Mouse (Mus musculus): Measurements from ENCODE around the gene Cdkal1. TPM values are rescaled to one million over a fixed set of nuclear protein-coding genes. Genes with fewer than 3 reads are reported as not detected.

Cdkal1 gene
- total and polyA plus RNA-seq, 2 experiments from 2014 or later, result 11.1 to 18.9 TPM

- 37% methylated on average over 4 of the region's 4 CpGs for WGBS
- Histone ChIP-seq H3K9ac (replicated peaks; ENCODE audit: low read length) (no peak overlapping the region), H3K27ac (no peak overlapping the region), H3K4me3 (ENCODE audit: low read length) (no peak overlapping the region), H3K9me3 (ENCODE audit: low read length) (no peaks in the 10 kb centered on the region), H3K36me3 (ENCODE audit: insufficient read depth, low read length) (no peaks in the 10 kb centered on the region), H3K4me1 (ENCODE audit: insufficient read depth, low read length) (no peaks in the 10 kb centered on the region; the same call in 1 of the 2 replicates), H3K4me2 (ENCODE audit: low read depth, low read length) (no peak overlapping the region), H3K27me3 (ENCODE audit: insufficient read depth, low read length) (no peaks in the 10 kb centered on the region)
- DNase-seq (ENCODE audit: low spot score), result peak; percentile 19
- ATAC-seq, result no peak
- TF ChIP-seq CTCF (IDR thresholded peaks at IDR 0.05; ENCODE audit: low read depth), result no peak
Measured at GRCm38 (mm10) chr13:29504861-29505568, 350.5 kb downstream of the Cdkal1 start.

GRCm38 (mm10) chr13:29503147-29504044 lies 352.1 kb downstream of the Cdkal1 start:
- Histone ChIP-seq H3K4me3 (ENCODE audit: low read length) (no peak overlapping the region), H3K9ac (replicated peaks; ENCODE audit: low read length) (no peak overlapping the region), H3K27me3 (ENCODE audit: insufficient read depth, low read length) (no peaks in the 10 kb centered on the region), H3K36me3 (ENCODE audit: insufficient read depth, low read length) (no peaks in the 10 kb centered on the region), H3K27ac (no peak overlapping the region), H3K4me2 (ENCODE audit: low read depth, low read length) (no peak overlapping the region), H3K4me1 (ENCODE audit: insufficient read depth, low read length) (no peaks in the 10 kb centered on the region; the same call in 1 of the 2 replicates), H3K9me3 (ENCODE audit: low read length) (no peaks in the 10 kb centered on the region)
- no peak for TF ChIP-seq CTCF (IDR thresholded peaks at IDR 0.05; ENCODE audit: low read depth)
- ATAC-seq (no peak), DNase-seq (ENCODE audit: low spot score) (peak; percentile 50)
- WGBS, result 59% methylated on average over 6 of the region's 6 CpGs

GRCm38 (mm10) chr13:29502481-29503146 lies 352.9 kb downstream of the Cdkal1 start:
- Histone ChIP-seq H3K4me1 (ENCODE audit: insufficient read depth, low read length) (no peaks in the 10 kb centered on the region; the same call in 1 of the 2 replicates), H3K27ac (no peak overlapping the region), H3K4me2 (ENCODE audit: low read depth, low read length) (no peak overlapping the region), H3K27me3 (ENCODE audit: insufficient read depth, low read length) (no peaks in the 10 kb centered on the region), H3K9ac (replicated peaks; ENCODE audit: low read length) (no peak overlapping the region), H3K4me3 (ENCODE audit: low read length) (no peak overlapping the region), H3K9me3 (ENCODE audit: low read length) (no peaks in the 10 kb centered on the region), H3K36me3 (ENCODE audit: insufficient read depth, low read length) (no peaks in the 10 kb centered on the region)
- DNase-seq (ENCODE audit: low spot score) (no peak), ATAC-seq (no peak)
- no peak for TF ChIP-seq CTCF (IDR thresholded peaks at IDR 0.05; ENCODE audit: low read depth)
- 81% methylated on average over 5 of the region's 5 CpGs for WGBS

- Histone ChIP-seq H3K9me3 (ENCODE audit: low read length) (no peaks in the 10 kb centered on the region), H3K36me3 (ENCODE audit: insufficient read depth, low read length) (no peaks in the 10 kb centered on the region), H3K4me3 (ENCODE audit: low read length) (no peak overlapping the region), H3K9ac (replicated peaks; ENCODE audit: low read length) (no peak overlapping the region), H3K27ac (no peak overlapping the region), H3K4me2 (ENCODE audit: low read depth, low read length) (no peak overlapping the region), H3K4me1 (ENCODE audit: insufficient read depth, low read length) (no peaks in the 10 kb centered on the region; the same call in 1 of the 2 replicates), H3K27me3 (ENCODE audit: insufficient read depth, low read length) (no peaks in the 10 kb centered on the region)
- WGBS, result 69% methylated on average over 2 of the region's 2 CpGs
- ATAC-seq, result no peak
- no peak for DNase-seq (ENCODE audit: low spot score)
- TF ChIP-seq CTCF (IDR thresholded peaks at IDR 0.05; ENCODE audit: low read depth), result no peak
Measured at GRCm38 (mm10) chr13:29501173-29501572, 354.3 kb downstream of the Cdkal1 start.

GRCm38 (mm10) chr13:29499750-29500149 lies 355.7 kb downstream of the Cdkal1 start:
- Histone ChIP-seq H3K27me3 (ENCODE audit: insufficient read depth, low read length) (no peaks in the 10 kb centered on the region), H3K4me1 (ENCODE audit: insufficient read depth, low read length) (no peaks in the 10 kb centered on the region), H3K4me2 (ENCODE audit: low read depth, low read length) (no peak overlapping the region), H3K27ac (no peak overlapping the region), H3K9ac (replicated peaks; ENCODE audit: low read length) (no peak overlapping the region), H3K36me3 (ENCODE audit: insufficient read depth, low read length) (no peaks in the 10 kb centered on the region), H3K4me3 (ENCODE audit: low read length) (no peak overlapping the region), H3K9me3 (ENCODE audit: low read length) (no peaks in the 10 kb centered on the region)
- 82% methylated on average over 2 of the region's 2 CpGs for WGBS
- ATAC-seq (no peak), DNase-seq (ENCODE audit: low spot score) (no peak)
- no peak for TF ChIP-seq CTCF (IDR thresholded peaks at IDR 0.05; ENCODE audit: low read depth)

GRCm38 (mm10) chr13:29497286-29497685 lies 358.2 kb downstream of the Cdkal1 start:
- no peaks in the 10 kb centered on the region for H3K27me3 ChIP-seq (ENCODE audit: insufficient read depth, low read length)
- DNase-seq (ENCODE audit: low spot score) (no peak), ATAC-seq (no peak)
- no peaks in the 10 kb centered on the region for H3K36me3 ChIP-seq (ENCODE audit: insufficient read depth, low read length)
- no peaks in the 10 kb centered on the region for H3K4me1 ChIP-seq (ENCODE audit: insufficient read depth, low read length)
- no peak overlapping the region for H3K4me2 ChIP-seq (ENCODE audit: low read depth, low read length)
- WGBS, result 74% methylated on average over 7 of the region's 7 CpGs
- H3K9ac ChIP-seq (replicated peaks; ENCODE audit: low read length), result no peak overlapping the region
- H3K9me3 ChIP-seq (ENCODE audit: low read length), result no peaks in the 10 kb centered on the region
- TF ChIP-seq CTCF (IDR thresholded peaks at IDR 0.05; ENCODE audit: low read depth), result no peak
- no peak overlapping the region for H3K27ac ChIP-seq
- H3K4me3 ChIP-seq (ENCODE audit: low read length), result no peak overlapping the region
